Mouse (Mus musculus): ENCODE results near the gene Dot1l.

DNA sequence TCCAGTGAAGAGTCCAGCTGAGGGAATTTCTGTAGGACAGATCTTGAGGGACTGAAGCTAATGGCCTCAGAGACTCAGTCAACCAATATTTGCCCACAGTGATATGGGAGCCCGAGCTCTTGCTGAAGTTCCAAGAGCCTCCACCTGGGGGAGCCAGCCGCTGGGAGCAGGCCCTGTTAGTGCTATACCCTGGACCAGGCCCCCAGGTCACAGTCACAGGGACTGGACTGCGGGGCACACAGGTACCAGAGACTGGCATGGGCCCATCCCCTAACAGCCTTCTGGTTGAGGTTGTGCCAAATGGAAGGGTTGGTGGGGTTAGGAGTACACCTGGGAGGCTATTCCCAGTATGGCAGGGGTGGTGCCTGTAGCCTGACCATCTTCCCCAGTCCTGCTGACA lies 50.9 kb downstream of the Dot1l start:
- TF ChIP-seq POLR2A (IDR thresholded peaks at IDR 0.05; ENCODE audit: low read depth, low read length): no peak
- peak; percentile 64; the same call in 1 of the 2 replicates for TF ChIP-seq CTCF (IDR thresholded peaks at IDR 0.05; ENCODE audit: extremely low read depth, insufficient read depth, insufficient read length, insufficient replicate concordance)

Measured in spleen, adult 2 months (tissue).